Mouse (Mus musculus) layer of hippocampus, postnatal 36 days (tissue): Measurements from ENCODE around the gene Wdr20. TPM values are rescaled to one million over a fixed set of nuclear protein-coding genes. Genes with fewer than 3 reads are reported as not detected.
A peak's percentile ranks its signal among the peaks of the same experiment; 100 is the strongest.

Source experiments
- DNase-seq, 2 experiments: peaks; one replicate each; pipeline ENCODE4 v3.0.0; 2022
- total RNA-seq, 2 experiments: library from RNA; stranded (reverse); gene quantifications; 2 replicates each; pipeline ENCODE4 v1.2.3; 2021

Gene Wdr20
- total RNA-seq, 2 experiments from 2014 or later: 42.2 to 45.1 TPM

GRCm38 (mm10) chr12:110779296-110779695 is 41.6 kb downstream of the Wdr20 start:
- DNase-seq: no peak

GRCm38 (mm10) chr12:110781181-110781580 is 43.4 kb downstream of the Wdr20 start:
- DNase-seq: peak; percentile 51 to 54

- DNase-seq: no peak
These were observed 44.5 kb downstream of the Wdr20 start for GRCm38 (mm10) chr12:110782278-110782677.

GRCm38 (mm10) chr12:110784211-110784610 is 46.5 kb downstream of the Wdr20 start:
- DNase-seq: no peak

GRCm38 (mm10) chr12:110786243-110786642 is 48.5 kb downstream of the Wdr20 start:
- no peak for DNase-seq

GRCm38 (mm10) chr12:110790580-110790979 is 52.8 kb downstream of the Wdr20 start:
- no peak for DNase-seq

- DNase-seq: no peak
These were observed 53.3 kb downstream of the Wdr20 start for GRCm38 (mm10) chr12:110791026-110791425.

- no peak for DNase-seq
These were observed 57.3 kb downstream of the Wdr20 start for GRCm38 (mm10) chr12:110795035-110795434.

- DNase-seq: no peak
These were observed 59.0 kb downstream of the Wdr20 start for GRCm38 (mm10) chr12:110796748-110797147.

- DNase-seq: no peak
These were observed 59.5 kb downstream of the Wdr20 start for GRCm38 (mm10) chr12:110797202-110797601.

- no peak for DNase-seq
These were observed 60.2 kb downstream of the Wdr20 start for GRCm38 (mm10) chr12:110797842-110798431.

- no peak for DNase-seq
These were observed 61.5 kb downstream of the Wdr20 start for GRCm38 (mm10) chr12:110799226-110799625.

GRCm38 (mm10) chr12:110801876-110802464 is 64.2 kb downstream of the Wdr20 start:
- DNase-seq: no peak

GRCm38 (mm10) chr12:110802674-110803297 is 65.0 kb downstream of the Wdr20 start:
- no peak for DNase-seq

GRCm38 (mm10) chr12:110804261-110804660 is 66.5 kb downstream of the Wdr20 start:
- DNase-seq: no peak

- peak in 1 of 2 experiments; percentile 32 for DNase-seq
These were observed 68.7 kb downstream of the Wdr20 start for GRCm38 (mm10) chr12:110806301-110806970.

- DNase-seq: no peak
These were observed 70.7 kb downstream of the Wdr20 start for GRCm38 (mm10) chr12:110808430-110808829.

- no peak for DNase-seq
These were observed 71.1 kb downstream of the Wdr20 start for GRCm38 (mm10) chr12:110808848-110809247.

GRCm38 (mm10) chr12:110813132-110813531 is 75.4 kb downstream of the Wdr20 start:
- no peak for DNase-seq

- DNase-seq: no peak
These were observed 75.9 kb downstream of the Wdr20 start for GRCm38 (mm10) chr12:110813624-110814023.

- no peak for DNase-seq
These were observed 77.2 kb downstream of the Wdr20 start for GRCm38 (mm10) chr12:110814924-110815323.

- no peak for DNase-seq
These were observed 79.1 kb downstream of the Wdr20 start for GRCm38 (mm10) chr12:110816833-110817232.

- no peak for DNase-seq
These were observed 81.6 kb downstream of the Wdr20 start for GRCm38 (mm10) chr12:110819367-110819766.
